Mouse (Mus musculus) kidney, adult 2 months (tissue): ENCODE results near the gene Crebzf.
A peak's percentile ranks its signal among the peaks of the same experiment; 100 is the strongest.

ENCODE experiments used
- CTCF ChIP-seq: fragments of 200-500 bp; conservative IDR thresholded peaks from 2 replicates; pipeline ENCODE4 v1.5.1; 2011; ENCODE audit warnings: low read depth, mild to moderate bottlenecking, control low read depth, low read length, moderate library complexity, mixed read lengths; ENCODE audit not compliant: insufficient read depth, insufficient read length
- POLR2A ChIP-seq: fragments of 200-500 bp; IDR thresholded peaks from one replicate; pipeline ENCODE4 v1.6.1; 2011; ENCODE audit warnings: low read depth, low read length, control low read depth

DNA sequence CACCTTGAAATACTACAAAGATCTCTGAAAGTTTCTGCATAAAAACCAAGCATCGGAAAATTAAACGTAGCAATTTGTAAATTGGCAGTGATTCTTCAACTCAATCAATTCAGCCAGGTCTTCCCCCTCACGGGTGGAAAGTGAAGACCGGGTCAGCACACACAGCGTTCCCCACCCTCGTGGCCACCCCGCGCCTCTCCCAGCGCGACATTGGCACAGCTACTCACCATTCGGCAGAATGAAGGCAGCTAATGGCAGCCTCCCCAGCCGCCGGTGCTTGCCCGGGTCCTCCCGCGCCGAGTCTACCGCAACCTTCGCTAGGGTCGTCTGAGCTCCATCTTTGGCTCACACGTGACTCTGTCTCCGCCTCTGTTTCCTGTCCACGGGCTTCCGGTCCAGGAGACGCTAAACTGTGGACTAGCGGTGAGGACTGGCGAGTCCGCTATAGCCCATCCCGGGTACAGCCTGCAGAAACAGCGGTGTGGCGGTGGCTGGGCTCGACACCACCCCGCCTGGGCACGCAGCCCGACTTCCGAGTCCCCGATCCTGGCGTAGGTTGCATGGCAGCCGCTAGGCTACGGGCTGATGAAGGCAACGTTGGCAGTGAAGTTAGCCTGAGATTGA, 14.4 kb downstream of the Crebzf start, which contains the start of gene Tmem126a:
- peak; percentile 35 for TF ChIP-seq CTCF
- TF ChIP-seq POLR2A, result peak; percentile 84
